Mouse (Mus musculus) hindbrain, embryonic 11.5 days (tissue): ENCODE results near the gene Chd3. TPM values are rescaled to one million over a fixed set of nuclear protein-coding genes. Genes with fewer than 3 reads are reported as not detected.

ENCODE experiments used
- polyA plus RNA-seq: library from polyadenylated mRNA; unstranded; fragments of >200 nt; fragmentation: Nextera tagmentation; extraction: Ambion mirVana; gene quantifications from 2 replicates; pipeline ENCODE4 v1.2.1, GENCODE M21; 2014

Chd3 gene
- polyA plus RNA-seq, 1 experiment from 2014 or later = 57.1 TPM

Other genes starting within 250 kb of the Chd3 start
- gene Hes7, start 249.0 kb downstream of the Chd3 start, polyA plus RNA-seq = 0.19 and 0.29 TPM in 2 replicates
- gene 9130213A22Rik, start 246.8 kb downstream of the Chd3 start, polyA plus RNA-seq = 0.21 TPM in 1 of 2 replicates, not detected in the other
- gene Aloxe3, start 243.5 kb downstream of the Chd3 start, polyA plus RNA-seq = 0.06 and 0.40 TPM in 2 replicates
- gene Alox12b, start 212.4 kb downstream of the Chd3 start, polyA plus RNA-seq = 0.06 and 0.20 TPM in 2 replicates
- 0.04 TPM in 1 of 2 replicates, not detected in the other for gene Alox8, start 171.6 kb downstream of the Chd3 start, polyA plus RNA-seq
- gene Gucy2e, start 132.4 kb downstream of the Chd3 start, polyA plus RNA-seq = 0.07 TPM in 1 of 2 replicates, not detected in the other
- 17.2 and 17.9 TPM in 2 replicates for gene Cntrob, start 45.6 kb downstream of the Chd3 start, polyA plus RNA-seq
- 209 and 215 TPM in 2 replicates for gene Trappc1, start 45.4 kb downstream of the Chd3 start, polyA plus RNA-seq
- gene Kcnab3, start 43.1 kb downstream of the Chd3 start, polyA plus RNA-seq = 1.4 and 3.0 TPM in 2 replicates
- gene Rnf227, start 28.9 kb downstream of the Chd3 start, polyA plus RNA-seq = 28.7 and 34.9 TPM in 2 replicates
- 120 and 124 TPM in 2 replicates for gene Naa38, start 26.1 kb upstream of the Chd3 start, polyA plus RNA-seq
- gene Cyb5d1, start 26.2 kb upstream of the Chd3 start, polyA plus RNA-seq = 32.7 and 45.2 TPM in 2 replicates
- gene Tmem88, start 28.8 kb upstream of the Chd3 start, polyA plus RNA-seq = 15.7 and 17.1 TPM in 2 replicates
- 33.7 and 40.9 TPM in 2 replicates for gene Kdm6b, start 44.3 kb upstream of the Chd3 start, polyA plus RNA-seq
- gene Dnah2, start 179.7 kb upstream of the Chd3 start, polyA plus RNA-seq = 0.68 and 1.6 TPM in 2 replicates
- gene Efnb3, start 190.8 kb upstream of the Chd3 start, polyA plus RNA-seq = 12.2 and 15.5 TPM in 2 replicates
- 36.6 and 37.8 TPM in 2 replicates for gene Wrap53, start 210.8 kb upstream of the Chd3 start, polyA plus RNA-seq
- 156 and 159 TPM in 2 replicates for gene Trp53, start 211.0 kb upstream of the Chd3 start, polyA plus RNA-seq
- gene Atp1b2, start 236.5 kb upstream of the Chd3 start, polyA plus RNA-seq = 11.7 and 13.1 TPM in 2 replicates
- gene Shbg, start 248.5 kb upstream of the Chd3 start, polyA plus RNA-seq = 0.17 TPM in 1 of 2 replicates, not detected in the other